ENCODE assay signal across 7 mouse cellular contexts in genomic region chr5:3152149-3152865, GRCm38 (mm10).
DNase-seq lines count a peak whose midpoint lies in the region; ATAC-seq and TF ChIP-seq lines count a peak whose summit lies in the region.
"Not testable (repeated sequence)": the region's sequence is repeated elsewhere in the genome, so short reads cannot be mapped to it uniquely, and the experiment has no call there.

No protein-coding gene starts in this region.

- not testable (repeated sequence) for TF ChIP-seq POLR2A in kidney, adult 2 months (IDR thresholded peaks at IDR 0.05; ENCODE audit: low read depth, low read length)

- not testable (repeated sequence) for H3K36me3 ChIP-seq in embryonic facial prominence, embryonic 14.5 days (ENCODE audit: control insufficient read depth, insufficient read depth, low read length); kidney, adult 2 months (ENCODE audit: control insufficient read depth, insufficient read depth, low read length); limb, embryonic 10.5 days; midbrain, embryonic 10.5 days

- DNase-seq in adipocyte (ENCODE audit: low spot score): peak; percentile 71
- DNase-seq in embryonic facial prominence, embryonic 14.5 days (ENCODE audit: low spot score): peak; percentile 73
- DNase-seq in heart, adult 8-10 months (ENCODE audit: low spot score): peak; percentile 62
- peak; percentile 2 for DNase-seq in kidney, adult 2 months
- peak; percentile 54 for DNase-seq in limb, embryonic 10.5 days (ENCODE audit: low spot score)
- DNase-seq in midbrain, embryonic 10.5 days (ENCODE audit: low spot score): peak; percentile 60
- peak; percentile 77 to 79 for DNase-seq in right cerebral cortex, postnatal 10 days (ENCODE audit: low spot score in 2 of 2)

- not testable (repeated sequence) for H3K27ac ChIP-seq in embryonic facial prominence, embryonic 14.5 days (replicated peaks; ENCODE audit: low read depth, low read length); kidney, adult 2 months (ENCODE audit: insufficient read depth, low read depth, low read length)
- peak overlapping the region; percentile 56; the same call in 1 of the 2 replicates for H3K27ac ChIP-seq in limb, embryonic 10.5 days
- H3K27ac ChIP-seq in midbrain, embryonic 10.5 days (replicated peaks): peak overlapping the region; percentile 87

- H3K9ac ChIP-seq in embryonic facial prominence, embryonic 14.5 days (ENCODE audit: low read depth, low read length): peak overlapping the region; percentile 38

- peak; percentile 90 for ATAC-seq in embryonic facial prominence, embryonic 14.5 days (ENCODE audit: low read depth)

- H3K27me3 ChIP-seq in embryonic facial prominence, embryonic 14.5 days (replicated peaks; ENCODE audit: control insufficient read depth, insufficient read depth, low read length); kidney, adult 2 months (replicated peaks; ENCODE audit: control insufficient read depth, insufficient read depth, low read length); limb, embryonic 10.5 days (ENCODE audit: low read depth, poor library complexity, severe bottlenecking); midbrain, embryonic 10.5 days (ENCODE audit: low read depth, poor library complexity, severe bottlenecking): not testable (repeated sequence)

- H3K4me1 ChIP-seq in embryonic facial prominence, embryonic 14.5 days (ENCODE audit: control insufficient read depth, insufficient read depth, low read length); kidney, adult 2 months (ENCODE audit: control insufficient read depth, insufficient read depth, low read length); limb, embryonic 10.5 days: not testable (repeated sequence)
- H3K4me1 ChIP-seq in midbrain, embryonic 10.5 days: peaks cover 22% of the 10 kb centered on the region

- H3K4me3 ChIP-seq in embryonic facial prominence, embryonic 14.5 days (ENCODE audit: low read depth, low read length): peak overlapping the region; percentile 25
- H3K4me3 ChIP-seq in kidney, adult 2 months (ENCODE audit: insufficient read depth, low read depth, low read length): peak overlapping the region; percentile 1; the same call in 1 of the 2 replicates
- H3K4me3 ChIP-seq in limb, embryonic 10.5 days: peak overlapping the region; percentile 43
- H3K4me3 ChIP-seq in midbrain, embryonic 10.5 days: peak overlapping the region; percentile 49

- not testable (repeated sequence) for H3K9me3 ChIP-seq in embryonic facial prominence, embryonic 14.5 days (ENCODE audit: control insufficient read depth, low read length); limb, embryonic 10.5 days (replicated peaks); midbrain, embryonic 10.5 days (replicated peaks)

- WGBS in embryonic facial prominence, embryonic 14.5 days: 27% methylated on average over 24 of the region's 26 CpGs
- WGBS in kidney, adult 2 months: 27% methylated on average over 26 of the region's 26 CpGs
- WGBS in limb, embryonic 10.5 days: 26% methylated on average over 26 of the region's 26 CpGs
- 24% methylated on average over 26 of the region's 26 CpGs for WGBS in midbrain, embryonic 10.5 days

- not testable (repeated sequence) for TF ChIP-seq CTCF in kidney, adult 2 months (conservative IDR thresholded peaks at IDR 0.05; ENCODE audit: insufficient read depth, insufficient read length, low read depth, low read length)

- peak overlapping the region; percentile 61 for H3K4me2 ChIP-seq in embryonic facial prominence, embryonic 14.5 days (ENCODE audit: low read depth, low read length)

Comparison
In these comparisons a context has a peak if more than half of its experiments do, and no peak if none do; other contexts are left out.
1. DNase-seq: peak in every context shown above with its lines; median percentile 78 in right cerebral cortex, postnatal 10 days; 73 in embryonic facial prominence, embryonic 14.5 days; 71 in adipocyte; 62 in heart, adult 8-10 months; 60 in midbrain, embryonic 10.5 days; 54 in limb, embryonic 10.5 days; 2 in kidney, adult 2 months.